Mouse (Mus musculus): ENCODE data around the gene Faf2. TPM values are rescaled to one million over a fixed set of nuclear protein-coding genes. Genes with fewer than 3 reads are reported as not detected.

The Faf2 gene
- total RNA-seq (2021), result 10 to 100 TPM; 12.0 to 16.4 TPM
- long read RNA-seq, experiment 1, full-length matches to known transcripts, result 14 of 23 reads
- long read RNA-seq, experiment 1, partial matches to known transcripts, result 3 of 23 reads
- long read RNA-seq, experiment 1, other reads (novel, unspliced or antisense), result 6 of 23 reads
- long read RNA-seq, experiment 2, full-length matches to known transcripts, result 12 of 17 reads
- long read RNA-seq, experiment 2, partial matches to known transcripts, result 2 of 17 reads
- long read RNA-seq, experiment 2, other reads (novel, unspliced or antisense), result 3 of 17 reads

- DNase-seq (ENCODE audit: low spot score), result peak; percentile 99
Measured at GRCm38 (mm10) chr13:54621155-54621932, at the start of gene Faf2. Gene Faf2 (plus strand): TSS chr13:54621784.

DNA sequence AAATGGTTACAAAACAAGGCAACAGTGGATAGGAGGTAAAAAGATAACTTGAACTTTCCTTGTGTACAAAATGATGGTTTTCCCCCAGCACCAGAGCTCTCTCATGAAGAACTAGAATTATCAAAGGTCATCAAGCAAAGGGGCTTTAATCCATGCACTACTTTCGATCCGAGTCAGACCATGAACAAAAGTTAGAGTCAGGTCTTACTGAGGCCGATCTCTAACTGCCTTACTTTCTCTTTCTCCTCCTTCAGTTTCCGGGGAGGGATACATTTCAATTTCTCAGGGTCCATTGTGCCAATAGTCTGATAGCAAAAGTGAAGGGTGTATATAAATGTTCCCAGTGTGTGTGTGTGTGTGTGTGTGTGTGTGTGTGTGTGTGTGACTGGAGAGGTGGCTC is 49.0 kb upstream of the Faf2 start:
- DNase-seq (ENCODE audit: low spot score), result no peak

DNA sequence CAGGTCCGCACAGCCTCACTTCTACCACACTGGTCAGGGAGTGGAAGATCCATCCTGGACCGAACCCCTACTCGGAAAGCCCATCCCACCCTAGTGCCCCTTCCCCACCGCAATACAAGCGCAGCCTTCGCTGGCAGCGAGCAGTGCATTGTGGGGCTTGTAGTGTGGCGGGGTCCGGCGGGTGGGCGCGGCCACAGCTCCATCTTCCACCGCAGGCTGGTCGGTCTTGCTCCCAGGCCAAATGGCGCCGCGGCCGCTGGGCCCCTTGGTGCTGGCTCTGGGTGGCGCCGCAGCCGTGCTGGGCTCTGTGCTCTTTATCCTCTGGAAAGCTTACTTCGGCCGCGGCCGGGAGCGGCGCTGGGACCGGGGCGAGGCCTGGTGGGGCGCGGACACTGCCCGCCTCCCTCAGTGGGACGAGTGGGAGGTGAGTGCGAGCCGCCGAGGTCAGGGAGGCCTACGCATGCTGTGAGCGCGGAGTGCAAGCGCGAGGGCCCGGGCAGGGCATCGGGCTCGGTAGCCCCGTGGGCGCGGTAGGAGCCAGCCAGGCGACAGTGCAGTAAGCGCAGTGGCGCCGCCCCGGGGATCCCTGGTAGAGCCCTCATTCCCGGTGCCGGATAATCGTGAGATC is 46.6 kb upstream of the Faf2 start, which contains the start of gene Arl10:
Arl10 (plus strand) TSS at position 162 of the 628 bp plus-strand sequence.
- DNase-seq (ENCODE audit: low spot score), result peak; percentile 63

DNA sequence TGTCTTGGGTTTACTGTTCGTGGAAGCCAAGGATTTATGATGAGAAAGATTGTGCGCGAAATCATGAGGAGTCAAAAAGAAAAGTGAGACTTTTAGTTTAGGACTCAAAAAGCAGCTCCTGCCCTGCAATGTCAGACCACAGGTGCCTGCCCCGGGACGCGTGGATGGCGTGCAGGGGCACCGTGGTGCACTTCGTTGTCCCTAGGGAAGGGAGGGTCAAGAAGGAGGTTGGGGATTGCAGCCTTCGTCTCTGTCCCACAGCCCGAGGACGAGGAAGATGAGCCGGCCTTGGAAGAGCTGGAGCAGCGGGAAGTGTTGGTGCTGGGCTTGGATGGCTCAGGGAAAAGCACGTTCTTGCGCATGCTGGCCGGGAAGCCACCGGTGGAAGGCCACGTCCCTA is 46.1 kb upstream of the Faf2 start:
- no peak for DNase-seq (ENCODE audit: low spot score)

- no peak for DNase-seq (ENCODE audit: low spot score)
Measured at GRCm38 (mm10) chr13:54577652-54578507, 43.7 kb upstream of the Faf2 start.

DNA sequence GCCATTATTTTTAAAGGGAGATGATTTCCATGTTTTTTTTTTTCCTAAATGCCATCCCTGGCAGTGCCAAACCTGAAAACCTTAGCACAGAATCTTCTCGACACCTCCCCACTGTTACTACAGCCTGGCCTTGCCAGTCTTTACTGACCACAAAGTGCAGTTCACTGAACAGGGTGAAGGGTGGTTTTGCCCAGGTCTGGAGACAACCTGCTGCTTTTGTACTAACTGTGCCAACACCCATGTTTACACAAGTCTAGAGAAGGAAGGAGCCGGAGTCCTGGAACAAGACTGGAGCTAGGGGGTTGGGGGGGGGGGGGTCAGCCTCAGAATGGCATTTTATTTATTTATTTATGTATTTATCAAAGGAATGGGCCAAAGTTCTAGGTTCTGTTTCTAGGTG is 40.2 kb upstream of the Faf2 start:
- no peak for DNase-seq (ENCODE audit: low spot score)

- no peak for DNase-seq (ENCODE audit: low spot score)
Measured at GRCm38 (mm10) chr13:54582126-54582525, 39.5 kb upstream of the Faf2 start.

- DNase-seq (ENCODE audit: low spot score), result no peak
Measured at GRCm38 (mm10) chr13:54582860-54583259, 38.7 kb upstream of the Faf2 start.

GRCm38 (mm10) chr13:54585831-54586230 is 35.8 kb upstream of the Faf2 start:
- DNase-seq (ENCODE audit: low spot score), result no peak

GRCm38 (mm10) chr13:54589414-54589995 is 32.1 kb upstream of the Faf2 start:
- DNase-seq (ENCODE audit: low spot score), result no peak

- DNase-seq (ENCODE audit: low spot score), result peak; percentile 98
Measured at GRCm38 (mm10) chr13:54589996-54590951, 31.3 kb upstream of the Faf2 start, which contains the start of the genes Nop16 and Higd2a. Gene Nop16 (minus strand): TSS chr13:54590090. Gene Higd2a (plus strand): TSS chr13:54590207.

GRCm38 (mm10) chr13:54591776-54592356 is 29.7 kb upstream of the Faf2 start:
- no peak for DNase-seq (ENCODE audit: low spot score)

- no peak for DNase-seq (ENCODE audit: low spot score)
Measured at GRCm38 (mm10) chr13:54593617-54594016, 28.0 kb upstream of the Faf2 start.

DNA sequence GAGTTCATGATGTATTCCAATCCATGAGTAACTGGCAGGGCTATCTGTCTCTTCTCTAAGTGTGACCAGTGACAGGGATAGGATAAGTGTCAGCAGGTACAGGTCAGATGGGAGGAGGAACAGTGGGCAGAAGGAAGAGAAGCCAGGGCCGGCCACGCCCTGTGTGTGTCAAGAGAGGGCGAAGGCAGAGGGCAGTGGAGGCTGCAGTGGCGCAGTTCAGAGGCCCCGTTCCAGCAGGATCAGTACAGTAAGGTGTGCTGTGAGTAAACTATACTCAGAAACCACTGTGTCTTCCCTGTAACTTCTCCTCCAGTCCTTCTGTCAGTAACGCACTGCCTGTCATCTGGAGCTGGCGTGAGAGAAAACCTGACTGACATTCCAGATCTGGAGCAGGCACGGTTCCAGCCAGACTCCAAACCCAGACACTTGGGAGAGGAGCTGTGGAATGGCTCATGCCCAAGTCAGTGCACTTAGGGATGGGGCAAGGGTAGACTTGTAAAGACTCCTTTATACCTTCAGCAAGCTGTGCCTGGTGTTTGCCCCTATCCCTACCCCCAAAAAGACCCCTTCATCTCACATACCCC is 25.4 kb upstream of the Faf2 start:
- no peak for DNase-seq (ENCODE audit: low spot score)

DNA sequence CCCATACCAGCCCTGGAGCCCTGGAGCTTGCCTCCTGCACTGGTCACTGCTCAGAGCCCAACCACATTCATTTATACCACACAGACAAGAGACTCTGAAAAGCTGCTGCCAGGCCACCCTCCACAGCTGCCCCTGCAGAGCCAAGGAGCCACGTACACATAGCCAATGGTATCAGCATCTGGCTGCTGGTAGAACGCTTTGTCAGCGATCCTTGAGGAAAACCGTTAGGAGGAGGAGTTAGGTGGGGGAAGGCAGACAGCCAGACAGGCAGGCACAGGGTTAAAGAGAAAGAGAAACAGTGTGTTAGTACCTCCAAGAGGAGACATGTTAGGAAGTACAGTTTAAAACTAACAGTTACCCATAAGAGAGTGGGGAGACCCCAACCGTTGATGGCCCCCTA is 24.7 kb upstream of the Faf2 start:
- DNase-seq (ENCODE audit: low spot score), result no peak

DNA sequence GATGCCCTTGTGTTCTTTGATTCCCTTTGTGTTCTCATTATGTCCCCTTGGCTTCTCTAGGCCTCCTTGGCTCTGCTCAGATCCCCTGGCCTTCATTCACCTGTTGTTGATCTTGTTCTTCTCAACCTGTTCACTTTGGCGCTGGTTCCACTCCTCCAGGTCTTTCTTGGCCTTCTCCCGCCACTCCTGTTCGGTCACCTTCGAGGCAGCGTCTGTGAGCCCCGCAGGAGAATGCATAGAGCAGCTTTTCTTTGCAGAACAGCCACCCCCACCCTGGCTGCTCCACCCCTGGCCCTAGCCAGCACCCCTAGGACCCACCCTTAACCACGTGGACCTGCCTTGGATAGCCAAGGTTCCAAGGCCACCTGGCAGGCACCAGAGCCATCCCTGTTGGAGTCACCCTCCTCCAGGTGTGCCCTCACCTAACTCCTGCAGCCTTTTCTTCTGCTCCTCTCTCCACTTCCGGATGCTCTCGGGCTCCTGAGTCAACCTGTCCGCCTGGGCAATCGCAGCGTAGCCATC is 22.9 kb upstream of the Faf2 start:
- DNase-seq (ENCODE audit: low spot score), result no peak

GRCm38 (mm10) chr13:54602639-54603111 is 18.9 kb upstream of the Faf2 start:
- no peak for DNase-seq (ENCODE audit: low spot score)

- no peak for DNase-seq (ENCODE audit: low spot score)
Measured at GRCm38 (mm10) chr13:54603501-54603900, 18.1 kb upstream of the Faf2 start.

DNA sequence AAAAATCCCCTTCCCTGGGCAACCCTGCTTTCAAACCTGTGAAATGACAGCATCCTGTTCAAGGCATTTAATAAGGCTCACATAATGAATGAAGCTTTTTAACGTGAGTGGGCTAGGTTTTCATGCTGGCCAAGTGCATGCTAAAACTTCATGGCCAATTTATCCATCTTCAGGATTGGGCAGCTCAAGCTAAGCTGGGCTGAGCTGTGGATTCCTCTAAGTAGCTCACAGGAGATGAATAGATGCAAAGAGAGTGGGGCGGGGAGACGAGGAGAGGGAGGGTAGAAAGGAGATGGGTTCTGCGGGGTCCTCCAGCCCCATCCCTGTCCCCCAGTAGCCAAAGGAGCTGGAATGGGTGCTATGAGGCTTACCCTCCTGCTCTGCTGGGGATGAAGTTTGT is 17.4 kb upstream of the Faf2 start:
- no peak for DNase-seq (ENCODE audit: low spot score)
